Mouse (Mus musculus): ENCODE measurements around the gene Map4k2. TPM values are rescaled to one million over a fixed set of nuclear protein-coding genes. Genes with fewer than 3 reads are reported as not detected.

Map4k2 gene
- 111 and 113 TPM in 2 replicates for polyA plus RNA-seq (2012; rRNA removed)

DNA sequence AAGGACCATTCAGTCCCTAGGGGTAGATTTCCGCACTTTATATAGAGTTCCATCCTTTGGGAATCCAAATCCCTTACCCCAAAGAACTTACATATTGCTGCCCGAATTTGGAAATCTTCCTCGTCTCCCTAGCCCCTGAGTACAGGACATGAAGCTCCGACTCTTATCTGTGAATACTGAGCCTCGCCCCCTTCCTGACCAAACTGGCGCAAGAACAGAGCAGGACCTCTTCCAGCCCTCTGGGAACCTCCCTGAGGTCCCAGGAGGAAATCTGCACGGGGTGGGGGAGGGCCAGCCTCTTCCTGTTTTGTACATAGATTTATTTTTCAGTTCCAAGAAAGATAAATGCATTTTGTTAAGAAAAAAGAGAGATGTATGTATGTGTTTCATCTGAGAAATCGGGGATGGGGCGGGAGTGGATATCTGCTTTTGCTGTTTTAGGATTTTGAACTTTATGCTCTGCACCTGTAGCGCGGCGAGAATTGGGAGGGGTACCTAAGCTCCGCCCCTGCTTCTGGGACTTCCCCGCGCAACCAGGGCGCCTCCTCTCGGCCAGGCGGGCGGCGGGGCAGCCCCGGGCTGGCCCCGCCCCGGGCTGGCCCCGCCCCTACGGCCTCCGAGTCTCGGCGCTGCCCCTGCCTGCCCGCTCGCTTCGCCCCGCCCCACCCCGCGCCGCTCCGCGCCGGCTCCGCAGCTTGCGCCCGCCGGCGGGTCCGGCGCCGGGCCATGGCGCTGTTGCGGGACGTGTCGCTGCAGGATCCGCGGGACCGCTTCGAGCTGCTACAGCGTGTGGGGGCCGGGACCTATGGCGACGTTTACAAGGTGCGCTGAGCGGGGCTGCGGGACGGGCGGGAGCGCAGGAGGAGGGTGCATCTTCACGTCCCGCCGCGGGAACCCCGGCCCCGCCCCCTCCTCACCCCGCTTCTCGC lies at the start of gene Map4k2:
Gene Map4k2 (plus strand): TSS at position 612 of the 929 bp plus-strand sequence.

DNA sequence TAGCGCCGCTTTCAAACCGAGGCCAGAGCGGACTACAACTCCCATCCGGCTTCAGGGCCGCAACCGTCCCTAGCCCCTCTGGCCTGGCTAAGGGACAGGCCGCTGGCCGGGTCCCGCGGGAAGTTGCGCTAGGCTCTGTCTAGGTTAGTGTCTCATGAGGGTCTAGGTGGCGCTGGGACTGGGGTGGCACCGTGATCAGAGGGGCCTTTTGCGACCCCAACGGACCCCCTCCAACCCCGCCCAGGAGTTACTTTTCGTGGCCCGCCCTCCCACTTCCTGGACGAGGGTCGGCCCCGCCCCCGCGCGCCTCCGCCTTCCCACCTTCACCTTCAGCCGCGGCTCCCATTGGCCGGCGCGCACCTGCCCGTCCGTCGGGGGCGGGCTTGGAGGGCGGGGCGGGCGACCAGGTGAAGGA lies 34.8 kb upstream of the Map4k2 start, which contains the start of gene Cdc42bpg:
Gene Cdc42bpg (plus strand): TSS at position 320 of the 415 bp plus-strand sequence.

GRCm38 (mm10) chr19:6334673-6335457 lies 6.1 kb upstream of the Map4k2 start, which contains the start of gene Men1:
TSS of gene Men1 (plus strand) at chr19:6334979.

GRCm38 (mm10) chr19:6363411-6364240 lies 22.7 kb downstream of the Map4k2 start, which contains the start of gene Sf1:
TSS of gene Sf1 (plus strand) at chr19:6363690.

GRCm38 (mm10) chr19:6384128-6384527 lies 43.2 kb downstream of the Map4k2 start, which contains the start of gene Pygm:
TSS of gene Pygm (plus strand) at chr19:6384399.

DNA sequence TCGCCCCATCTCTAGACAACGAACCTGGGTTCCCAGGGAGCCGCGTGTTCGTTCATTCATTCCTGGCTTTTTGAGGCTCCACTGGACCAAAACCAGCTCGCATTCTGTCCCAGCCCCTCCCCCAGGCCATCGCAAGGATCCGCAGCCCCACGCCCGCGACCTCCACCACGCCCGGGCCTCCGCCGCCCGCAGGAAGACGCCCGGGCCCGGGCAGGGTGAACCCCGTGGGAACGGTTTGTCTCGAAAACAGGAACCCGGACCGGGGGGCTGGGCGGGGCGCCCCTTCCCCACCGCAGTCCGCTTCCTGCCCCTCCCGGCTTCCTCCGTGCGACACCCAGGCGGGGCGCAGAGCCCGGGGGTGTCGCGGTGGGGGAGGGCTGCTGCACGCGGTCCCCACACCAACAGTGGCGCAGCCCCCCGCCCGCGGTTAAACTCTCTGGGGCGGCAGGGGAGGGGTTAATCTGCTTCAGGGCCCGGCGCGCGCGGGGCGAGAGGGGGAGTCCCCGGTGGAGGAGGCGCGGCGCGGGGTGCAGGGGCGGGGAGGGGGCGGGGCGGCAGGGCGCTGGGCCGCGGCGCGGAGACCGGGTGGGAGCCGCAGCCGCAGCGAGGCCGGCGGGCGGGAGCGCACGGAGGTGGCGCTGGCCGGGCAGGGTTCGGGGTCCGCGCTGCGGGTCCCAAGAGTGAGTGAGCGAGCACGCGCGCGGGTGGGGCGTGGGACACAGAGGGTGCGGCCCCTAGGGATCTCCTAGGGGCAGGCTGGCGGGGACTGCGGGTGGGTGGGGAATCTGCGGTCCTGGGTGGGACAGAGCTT lies 58.6 kb downstream of the Map4k2 start, which contains the start of gene Rasgrp2:
Gene Rasgrp2 (plus strand): TSS at position 56 of the 811 bp plus-strand sequence.

Other genes starting within 250 kb of the Map4k2 start
- 0.29 and 0.48 TPM in 2 replicates for gene AC131692.1, start 246.7 kb upstream of the Map4k2 start, polyA plus RNA-seq (2012; rRNA removed)
- gene Naaladl1, start 235.4 kb upstream of the Map4k2 start, polyA plus RNA-seq (2012; rRNA removed), result 1.8 and 1.9 TPM in 2 replicates
- 45.8 and 47.4 TPM in 2 replicates for gene Sac3d1, start 222.5 kb upstream of the Map4k2 start, polyA plus RNA-seq (2012; rRNA removed)
- 47.2 and 51.4 TPM in 2 replicates for gene Snx15, start 212.8 kb upstream of the Map4k2 start, polyA plus RNA-seq (2012; rRNA removed)
- gene Batf2, start 200.2 kb upstream of the Map4k2 start, polyA plus RNA-seq (2012; rRNA removed), result 0.34 and 0.48 TPM in 2 replicates
- 99.8 and 109 TPM in 2 replicates for gene Arl2, start 199.6 kb upstream of the Map4k2 start, polyA plus RNA-seq (2012; rRNA removed)
- 0.09 TPM in 1 of 2 replicates, not detected in the other for gene Majin, start 156.7 kb upstream of the Map4k2 start, polyA plus RNA-seq (2012; rRNA removed)
- gene Gpha2, start 114.8 kb upstream of the Map4k2 start, polyA plus RNA-seq (2012; rRNA removed), result 0.14 and 1.1 TPM in 2 replicates
- gene Ppp2r5b, start 105.3 kb upstream of the Map4k2 start, polyA plus RNA-seq (2012; rRNA removed), result 99.3 and 99.9 TPM in 2 replicates
- gene Atg2a, start 99.5 kb upstream of the Map4k2 start, polyA plus RNA-seq (2012; rRNA removed), result 19.9 and 22.5 TPM in 2 replicates
- gene Ehd1, start 64.4 kb upstream of the Map4k2 start, polyA plus RNA-seq (2012; rRNA removed), result 175 and 205 TPM in 2 replicates
- 5.2 and 8.1 TPM in 2 replicates for gene Cdc42bpg, start 34.7 kb upstream of the Map4k2 start, polyA plus RNA-seq (2012; rRNA removed)
- gene Men1, start 6.2 kb upstream of the Map4k2 start, polyA plus RNA-seq (2012; rRNA removed), result 105 and 109 TPM in 2 replicates
- 197 and 220 TPM in 2 replicates for gene Sf1, start 22.6 kb downstream of the Map4k2 start, polyA plus RNA-seq (2012; rRNA removed)
- gene Pygm, start 43.3 kb downstream of the Map4k2 start, polyA plus RNA-seq (2012; rRNA removed), result 2.2 and 7.0 TPM in 2 replicates
- 41.8 and 47.5 TPM in 2 replicates for gene Rasgrp2, start 58.2 kb downstream of the Map4k2 start, polyA plus RNA-seq (2012; rRNA removed)
- 166 and 177 TPM in 2 replicates for gene Nrxn2, start 77.6 kb downstream of the Map4k2 start, polyA plus RNA-seq (2012; rRNA removed)
- gene Slc22a12, start 201.9 kb downstream of the Map4k2 start, polyA plus RNA-seq (2012; rRNA removed), result not detected in 2 replicates

All from central nervous system, embryonic 14 days (tissue).